ENCODE assay signal across 16 mouse cellular contexts in genomic region chr6:92823991-92824390, GRCm38 (mm10). TPM values are rescaled to one million over a fixed set of nuclear protein-coding genes. Genes with fewer than 3 reads are reported as not detected.
DNase-seq lines count a peak whose midpoint lies in the region; ATAC-seq and TF ChIP-seq lines count a peak whose summit lies in the region.
"Had no signal": no experiment of that assay in that cellular context is flagged by ENCODE, and none has a peak within 500 bp of the region (broad histone marks: within the 10 kb centered on the region; RNA-seq: fewer than 3 reads in every experiment).

No protein-coding gene starts in this region.

- TF ChIP-seq CTCF in brain, embryonic 14.5 days (IDR thresholded peaks at IDR 0.05; ENCODE audit: borderline replicate concordance, extremely low read depth, insufficient read depth, insufficient read length): no peak

- TF ChIP-seq POLR2A in brain, embryonic 14.5 days (IDR thresholded peaks at IDR 0.05; ENCODE audit: borderline replicate concordance, extremely low read depth, insufficient read depth, insufficient read length, poor library complexity, severe bottlenecking): no peak

- DNase-seq in embryo, embryonic 10 days (ENCODE audit: low spot score): peak; percentile 27
- no peak for DNase-seq in embryo, embryonic 9.5 days (ENCODE audit: extremely low spot score)
- peak; percentile 49 to 55 for DNase-seq in kidney, adult 8-10 months
- no peak for DNase-seq in kidney, postnatal 4 days
- DNase-seq in brain, embryonic 14.5 days (ENCODE audit: low read depth): peak; percentile 25
- DNase-seq in kidney, postnatal 36 days: peak; percentile 44 to 51
- DNase-seq: adrenal gland, adult 8-10 months; cerebellum, adult 9-10 months; left cerebral cortex, postnatal 4 days; lung, postnatal 36 days; thymus, postnatal 25 days had no signal

- ATAC-seq in frontal cortex, adult (ENCODE audit: low TSS enrichment): no peak
- ATAC-seq: activated CD4-positive, CD25-positive, alpha-beta regulatory T cell, adult 4 months; forebrain, embryonic 14.5 days had no signal

RNA-seq across cellular contexts. Expression of gene A730049H05Rik, which starts 7.7 kb away (rescaled TPM):
- polyA plus RNA-seq in brain, embryonic 14.5 days (2012; rRNA removed): 0.44 and 0.48 TPM in 2 replicates
- polyA plus RNA-seq: activated CD4-positive, CD25-positive, alpha-beta regulatory T cell, adult 4 months; forebrain, embryonic 14.5 days had no signal

RNA-seq across cellular contexts. Expression of gene Gm15737, which starts 45.2 kb away (rescaled TPM):
- not detected in 2 replicates for polyA plus RNA-seq in brain, embryonic 14.5 days (2012; rRNA removed)
- polyA plus RNA-seq: activated CD4-positive, CD25-positive, alpha-beta regulatory T cell, adult 4 months; forebrain, embryonic 14.5 days; liver, embryonic 14.5 days; midbrain, postnatal 0 days had no signal

Comparison
In these comparisons a context has a peak if more than half of its experiments do, and no peak if none do; other contexts are left out.
1. DNase-seq: peak in embryo, embryonic 10 days (single experiment), kidney, adult 8-10 months (2 of 2), brain, embryonic 14.5 days (single experiment) and kidney, postnatal 36 days (2 of 2); none in embryo, embryonic 9.5 days (single experiment) and kidney, postnatal 4 days (0 of 2).